Comparison of ENCODE assay signal across 15 mouse cellular contexts in the genomic region with DNA sequence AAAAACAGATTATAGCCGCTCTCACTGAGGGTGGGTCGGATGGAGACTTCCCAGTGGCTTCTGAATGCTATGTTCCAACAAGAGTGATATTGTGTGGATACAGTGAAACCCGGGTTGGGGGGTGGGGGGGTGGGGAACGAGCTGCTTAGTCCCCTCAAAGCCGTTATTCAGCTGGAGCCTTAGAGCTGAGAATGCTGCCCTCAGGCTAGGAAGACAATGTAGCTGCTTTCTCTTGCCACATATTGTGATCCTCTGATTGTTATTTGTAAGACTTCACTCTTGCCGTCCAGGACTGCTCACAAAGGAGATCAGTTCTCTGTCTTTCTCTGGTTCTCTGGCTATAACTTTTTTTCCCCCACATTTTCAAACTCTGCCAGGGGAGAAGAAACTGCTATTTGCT.
DNase-seq lines count a peak whose midpoint lies in the region; ATAC-seq and TF ChIP-seq lines count a peak whose summit lies in the region.
"Had no signal": no experiment of that assay in that cellular context is flagged by ENCODE, and none has a peak within 500 bp of the region (broad histone marks: within the 10 kb centered on the region; RNA-seq: fewer than 3 reads in every experiment).

No protein-coding gene starts in this region.

- H3K9ac ChIP-seq in kidney, postnatal 0 days (ENCODE audit: low read depth, low read length), result 0 out of 2 replicates have a peak overlapping the region, but pooled peaks have one; percentile 18
- no peak overlapping the region for H3K9ac ChIP-seq in midbrain, embryonic 14.5 days (replicated peaks; ENCODE audit: low read length)
- H3K9ac ChIP-seq in midbrain, postnatal 0 days (replicated peaks; ENCODE audit: low read length, poor library complexity, severe bottlenecking), result no peak overlapping the region

- no peak for ATAC-seq in kidney, postnatal 0 days (replicated peaks; ENCODE audit: low FRiP score, low read depth)
- ATAC-seq in midbrain, embryonic 14.5 days (ENCODE audit: low FRiP score, low TSS enrichment), result no peak
- ATAC-seq in midbrain, postnatal 0 days (ENCODE audit: low FRiP score), result no peak
- ATAC-seq: forebrain, embryonic 16.5 days; midbrain, embryonic 16.5 days had no signal

- H3K36me3 ChIP-seq in kidney, postnatal 0 days (ENCODE audit: insufficient read depth, low read length), result no peaks in the 10 kb centered on the region
- H3K36me3 ChIP-seq in midbrain, embryonic 14.5 days (ENCODE audit: control insufficient read depth, insufficient read depth, low read length), result no peaks in the 10 kb centered on the region
- no peaks in the 10 kb centered on the region for H3K36me3 ChIP-seq in midbrain, postnatal 0 days (ENCODE audit: insufficient read depth, low read length)

- H3K4me3 ChIP-seq in kidney, postnatal 0 days (replicated peaks; ENCODE audit: low read depth, low read length), result peak overlapping the region; percentile 25
- H3K4me3 ChIP-seq in midbrain, embryonic 14.5 days (replicated peaks; ENCODE audit: low read depth, low read length), result no peak overlapping the region
- H3K4me3 ChIP-seq in midbrain, postnatal 0 days (ENCODE audit: low read depth, low read length), result no peak overlapping the region

- peak; percentile 83 for DNase-seq in heart, adult 11 months
- DNase-seq in heart, postnatal 10 days, result no peak
- DNase-seq in kidney, postnatal 0 days (ENCODE audit: low spot score), result no peak
- DNase-seq in kidney, postnatal 10 days, result no peak
- peak; percentile 33 for DNase-seq in midbrain, embryonic 14.5 days
- DNase-seq in midbrain, postnatal 0 days (ENCODE audit: low spot score), result no peak
- no peak for DNase-seq in adrenal gland, postnatal 14 days
- no peak for DNase-seq in right cerebral cortex, postnatal 10 days (ENCODE audit: low spot score in 2 of 2)
- DNase-seq: adrenal gland, adult 8-10 months; cerebellum, adult 11-12 months; kidney, adult 11 months; lung, postnatal 14 days; right cerebral cortex, postnatal 4 days had no signal

- no peak for TF ChIP-seq CTCF in kidney, postnatal 0 days (IDR thresholded peaks at IDR 0.05; ENCODE audit: low read depth)
- no peak for TF ChIP-seq CTCF in midbrain, postnatal 0 days (IDR thresholded peaks at IDR 0.05)

- 56% methylated on average over 6 of the region's 6 CpGs for WGBS in kidney, postnatal 0 days
- WGBS in midbrain, embryonic 14.5 days, result 19% methylated on average over 6 of the region's 6 CpGs
- 21% methylated on average over 6 of the region's 6 CpGs for WGBS in midbrain, postnatal 0 days

- H3K4me1 ChIP-seq in kidney, postnatal 0 days (replicated peaks; ENCODE audit: insufficient read depth, low read length), result no peaks in the 10 kb centered on the region
- no peaks in the 10 kb centered on the region for H3K4me1 ChIP-seq in midbrain, embryonic 14.5 days (ENCODE audit: control insufficient read depth, insufficient read depth, low read length)
- no peaks in the 10 kb centered on the region for H3K4me1 ChIP-seq in midbrain, postnatal 0 days (ENCODE audit: insufficient read depth, low read length)

- intact Hi-C loops in heart, postnatal 10 days (cut with DNase I), result loop anchor here (5.0 kb wide), 1 partner anchor 103 kb away; no protein-coding TSS in a partner anchor

- H3K9me3 ChIP-seq in kidney, postnatal 0 days (replicated peaks; ENCODE audit: low read length), result no peaks in the 10 kb centered on the region
- no peaks in the 10 kb centered on the region for H3K9me3 ChIP-seq in midbrain, embryonic 14.5 days (ENCODE audit: control insufficient read depth, low read length)
- no peaks in the 10 kb centered on the region for H3K9me3 ChIP-seq in midbrain, postnatal 0 days (ENCODE audit: low read length)

- H3K27me3 ChIP-seq in kidney, postnatal 0 days (ENCODE audit: insufficient read depth, low read length), result no peaks in the 10 kb centered on the region
- H3K27me3 ChIP-seq in midbrain, embryonic 14.5 days (ENCODE audit: control insufficient read depth, insufficient read depth, low read length), result no peaks in the 10 kb centered on the region
- H3K27me3 ChIP-seq in midbrain, postnatal 0 days (ENCODE audit: insufficient read depth, low read length), result no peaks in the 10 kb centered on the region

- H3K4me2 ChIP-seq in kidney, postnatal 0 days (ENCODE audit: low read length), result peak overlapping the region; percentile 18
- H3K4me2 ChIP-seq in midbrain, embryonic 14.5 days (ENCODE audit: low read length), result no peak overlapping the region
- H3K4me2 ChIP-seq in midbrain, postnatal 0 days (ENCODE audit: low read depth, low read length, poor library complexity, severe bottlenecking), result no peak overlapping the region

- peak overlapping the region; percentile 44; the same call in 1 of the 2 replicates for H3K27ac ChIP-seq in kidney, postnatal 0 days
- no peak overlapping the region for H3K27ac ChIP-seq in midbrain, embryonic 14.5 days (replicated peaks; ENCODE audit: low read depth, low read length)
- no peak overlapping the region for H3K27ac ChIP-seq in midbrain, postnatal 0 days (ENCODE audit: low read depth, low read length)

Comparison
In these comparisons a context has a peak if more than half of its experiments do, and no peak if none do; other contexts are left out.
1. DNase-seq: peak in heart, adult 11 months (single experiment) and midbrain, embryonic 14.5 days (single experiment); none in heart, postnatal 10 days (0 of 2), kidney, postnatal 0 days (single experiment), kidney, postnatal 10 days (single experiment), midbrain, postnatal 0 days (single experiment), adrenal gland, postnatal 14 days (single experiment) and right cerebral cortex, postnatal 10 days (0 of 2).